Mouse (Mus musculus): ENCODE results near the gene Ocm. TPM values are rescaled to one million over a fixed set of nuclear protein-coding genes. Genes with fewer than 3 reads are reported as not detected.

Ocm gene
- polyA plus RNA-seq (2012; rRNA removed): not detected in 2 replicates

GRCm38 (mm10) chr5:144026620-144027263 is at the start of gene Ocm:
Gene Ocm (minus strand): TSS chr5:144026670.

GRCm38 (mm10) chr5:144014551-144015311 is 11.7 kb downstream of the Ocm start, which contains the start of gene Ccz1:
Gene Ccz1 (minus strand): TSS chr5:144014877.

Other genes with a start within 250 kb of the Ocm start
- 25.5 and 25.9 TPM in 2 replicates for gene Eif2ak1, start 208.9 kb downstream of the Ocm start, polyA plus RNA-seq (2012; rRNA removed)
- 0.03 TPM in 1 of 2 replicates, not detected in the other for gene Ankrd61, start 129.0 kb downstream of the Ocm start, polyA plus RNA-seq (2012; rRNA removed)
- 25.6 and 27.3 TPM in 2 replicates for gene Aimp2, start 116.8 kb downstream of the Ocm start, polyA plus RNA-seq (2012; rRNA removed)
- gene Pms2, start 116.7 kb downstream of the Ocm start, polyA plus RNA-seq (2012; rRNA removed): 3.8 and 3.9 TPM in 2 replicates
- gene Gm42421, start 98.5 kb downstream of the Ocm start, polyA plus RNA-seq (2012; rRNA removed): 0.25 and 0.58 TPM in 2 replicates
- gene Rsph10b, start 93.6 kb downstream of the Ocm start, polyA plus RNA-seq (2012; rRNA removed): 0.24 and 0.32 TPM in 2 replicates
- gene Ccz1, start 11.8 kb downstream of the Ocm start, polyA plus RNA-seq (2012; rRNA removed): 16.8 and 17.8 TPM in 2 replicates
- 2.0 and 2.4 TPM in 2 replicates for gene Lmtk2, start 73.8 kb upstream of the Ocm start, polyA plus RNA-seq (2012; rRNA removed)
- gene Bhlha15, start 163.6 kb upstream of the Ocm start, polyA plus RNA-seq (2012; rRNA removed): 0.72 and 1.1 TPM in 2 replicates
- gene Tecpr1, start 196.9 kb upstream of the Ocm start, polyA plus RNA-seq (2012; rRNA removed): 3.7 and 4.3 TPM in 2 replicates
- 22.2 and 24.6 TPM in 2 replicates for gene Bri3, start 217.8 kb upstream of the Ocm start, polyA plus RNA-seq (2012; rRNA removed)